Mouse (Mus musculus): ENCODE data around the gene Ip6k3.

The Ip6k3 gene

GRCm38 (mm10) chr17:27167545-27167944 lies at the start of gene Ip6k3:
TSS of gene Ip6k3 (minus strand) at chr17:27167795.
- DNase-seq, result peak; percentile 36

- DNase-seq, result peak; percentile 78
Observed at GRCm38 (mm10) chr17:27212768-27213525, 45.4 kb upstream of the Ip6k3 start.

GRCm38 (mm10) chr17:27212006-27212405 lies 44.4 kb upstream of the Ip6k3 start:
- DNase-seq, result no peak

GRCm38 (mm10) chr17:27207113-27207707 lies 39.6 kb upstream of the Ip6k3 start:
- DNase-seq, result no peak

GRCm38 (mm10) chr17:27204075-27204909 lies 36.7 kb upstream of the Ip6k3 start, which contains the start of gene Lemd2:
TSS of gene Lemd2 (minus strand) at chr17:27204469.
- DNase-seq, result peak; percentile 98

- DNase-seq, result peak; percentile 7
Observed at GRCm38 (mm10) chr17:27203358-27204074, 35.9 kb upstream of the Ip6k3 start.

- DNase-seq, result no peak
Observed at GRCm38 (mm10) chr17:27202919-27203357, 35.3 kb upstream of the Ip6k3 start.

GRCm38 (mm10) chr17:27201981-27202380 lies 34.4 kb upstream of the Ip6k3 start:
- peak; percentile 34 for DNase-seq

- DNase-seq, result no peak
Observed at GRCm38 (mm10) chr17:27200801-27201200, 33.2 kb upstream of the Ip6k3 start.

GRCm38 (mm10) chr17:27199864-27200263 lies 32.3 kb upstream of the Ip6k3 start:
- no peak for DNase-seq

GRCm38 (mm10) chr17:27199205-27199604 lies 31.6 kb upstream of the Ip6k3 start:
- DNase-seq, result no peak

GRCm38 (mm10) chr17:27196206-27196605 lies 28.6 kb upstream of the Ip6k3 start:
- DNase-seq, result no peak

GRCm38 (mm10) chr17:27194258-27195185 lies 26.9 kb upstream of the Ip6k3 start:
- peak; percentile 21 for DNase-seq

- DNase-seq, result no peak
Observed at GRCm38 (mm10) chr17:27191804-27192203, 24.2 kb upstream of the Ip6k3 start.

GRCm38 (mm10) chr17:27191189-27191588 lies 23.6 kb upstream of the Ip6k3 start:
- no peak for DNase-seq

GRCm38 (mm10) chr17:27189640-27190216 lies 22.1 kb upstream of the Ip6k3 start:
- DNase-seq, result peak; percentile 69

GRCm38 (mm10) chr17:27188883-27189282 lies 21.3 kb upstream of the Ip6k3 start:
- DNase-seq, result no peak

GRCm38 (mm10) chr17:27187059-27187458 lies 19.5 kb upstream of the Ip6k3 start:
- no peak for DNase-seq

GRCm38 (mm10) chr17:27186068-27186467 lies 18.5 kb upstream of the Ip6k3 start:
- DNase-seq, result no peak

- no peak for DNase-seq
Observed at GRCm38 (mm10) chr17:27183667-27184292, 16.2 kb upstream of the Ip6k3 start.

GRCm38 (mm10) chr17:27182401-27182800 lies 14.8 kb upstream of the Ip6k3 start:
- DNase-seq, result no peak

Data from lung, postnatal 36 days (tissue).